Mouse (Mus musculus): ENCODE measurements around the gene Smarcd3. TPM values are rescaled to one million over a fixed set of nuclear protein-coding genes. Genes with fewer than 3 reads are reported as not detected.

Gene Smarcd3
- 0.56 TPM for total RNA-seq (2023)

GRCm38 (mm10) chr5:24623986-24624821, at the start of gene Smarcd3:
Gene Smarcd3, minus strand, starts transcription at chr5:24624411.

GRCm38 (mm10) chr5:24586547-24587199, 37.5 kb downstream of the Smarcd3 start, which contains the start of gene Chpf2:
Gene Chpf2, plus strand, starts transcription at chr5:24586741.

GRCm38 (mm10) chr5:24577183-24577929, 46.9 kb downstream of the Smarcd3 start, which contains the start of gene Abcf2:
Gene Abcf2, minus strand, starts transcription at chr5:24577467.

GRCm38 (mm10) chr5:24556709-24557108, 67.5 kb downstream of the Smarcd3 start, which contains the start of gene 4931409K22Rik:
Gene 4931409K22Rik, minus strand, starts transcription at chr5:24556809.

Other genes with a start within 250 kb of the Smarcd3 start
- gene Atg9b, start 232.3 kb downstream of the Smarcd3 start, total RNA-seq (2023), result not detected
- 15.5 TPM for gene Abcb8, start 230.7 kb downstream of the Smarcd3 start, total RNA-seq (2023)
- not detected for gene Asic3, start 211.0 kb downstream of the Smarcd3 start, total RNA-seq (2023)
- gene Cdk5, start 200.9 kb downstream of the Smarcd3 start, total RNA-seq (2023), result 29.0 TPM
- 62.8 TPM for gene Slc4a2, start 200.6 kb downstream of the Smarcd3 start, total RNA-seq (2023)
- gene Fastk, start 179.1 kb downstream of the Smarcd3 start, total RNA-seq (2023), result 109 TPM
- gene Tmub1, start 176.6 kb downstream of the Smarcd3 start, total RNA-seq (2023), result 32.6 TPM
- gene Agap3, start 172.2 kb downstream of the Smarcd3 start, total RNA-seq (2023), result 90.2 TPM
- not detected for gene Gbx1, start 97.2 kb downstream of the Smarcd3 start, total RNA-seq (2023)
- not detected for gene Asb10, start 83.4 kb downstream of the Smarcd3 start, total RNA-seq (2023)
- not detected for gene 4931409K22Rik, start 67.6 kb downstream of the Smarcd3 start, total RNA-seq (2023)
- gene Abcf2, start 46.9 kb downstream of the Smarcd3 start, total RNA-seq (2023), result 51.1 TPM
- gene Chpf2, start 37.7 kb downstream of the Smarcd3 start, total RNA-seq (2023), result 34.1 TPM
- 91.8 TPM for gene Nub1, start 61.1 kb upstream of the Smarcd3 start, total RNA-seq (2023)
- gene Wdr86, start 106.3 kb upstream of the Smarcd3 start, total RNA-seq (2023), result not detected
- gene Crygn, start 133.6 kb upstream of the Smarcd3 start, total RNA-seq (2023), result not detected
- gene Rheb, start 218.2 kb upstream of the Smarcd3 start, total RNA-seq (2023), result 63.5 TPM

Data from CD4-positive naive resting alpha-beta T cell, adult 57 days (primary cell).